In the genomic region with DNA sequence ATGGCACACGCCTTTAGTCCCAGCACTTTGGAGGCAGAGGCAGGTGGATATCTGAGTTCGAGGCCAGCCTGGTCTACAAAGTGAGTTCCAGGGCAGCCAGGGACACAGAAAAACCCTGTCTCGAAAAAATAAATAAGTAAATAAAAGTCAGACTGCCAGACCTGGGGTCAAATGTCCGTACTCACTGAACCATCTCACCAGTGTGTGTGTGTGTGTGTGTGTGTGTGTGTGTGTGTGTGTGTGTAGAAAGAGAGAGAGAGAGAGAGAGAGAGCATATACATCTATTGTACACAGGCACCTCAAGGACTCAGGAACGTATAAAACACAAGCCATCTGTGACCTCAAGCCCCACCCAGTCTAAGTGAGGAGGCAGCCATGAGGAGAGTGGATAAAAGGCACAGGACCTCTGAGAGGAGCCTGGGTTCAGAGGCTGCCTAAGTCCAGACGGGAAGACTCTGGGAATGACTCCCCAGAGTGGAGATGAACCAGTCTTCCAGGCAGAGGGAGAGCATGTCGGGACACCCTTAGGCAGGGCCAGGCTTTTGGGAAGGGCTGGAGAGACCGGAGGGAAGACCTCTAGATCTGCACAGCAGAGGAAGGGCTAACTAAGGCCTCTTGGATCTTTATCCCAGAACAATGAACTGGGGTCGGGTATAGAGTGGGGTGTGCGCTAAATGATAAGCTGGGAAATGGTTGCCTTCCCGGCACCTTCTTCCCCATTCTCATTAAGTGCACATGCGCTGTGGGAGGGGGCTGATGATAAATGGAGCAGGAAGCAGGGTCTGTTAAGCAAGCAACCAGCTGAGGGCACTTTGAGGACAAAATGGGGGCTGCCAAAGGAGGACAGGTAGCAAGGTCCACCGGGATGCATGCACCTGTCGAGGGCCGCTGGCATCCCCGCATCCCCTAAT, we compare ENCODE assay signal across 8 mouse cellular contexts. TPM values are rescaled to one million over a fixed set of nuclear protein-coding genes. Genes with fewer than 3 reads are reported as not detected.
DNase-seq lines count a peak whose midpoint lies in the region; ATAC-seq lines count a peak whose summit lies in the region.

No protein-coding gene starts in this region.

- no peaks in the 10 kb centered on the region for H3K27me3 ChIP-seq in heart, embryonic 13.5 days (replicated peaks)
- H3K27me3 ChIP-seq in forebrain, embryonic 12.5 days, result no peaks in the 10 kb centered on the region
- no peaks in the 10 kb centered on the region for H3K27me3 ChIP-seq in kidney, embryonic 15.5 days
- H3K27me3 ChIP-seq in midbrain, embryonic 14.5 days (ENCODE audit: control insufficient read depth, insufficient read depth, low read length), result no peaks in the 10 kb centered on the region

- DNase-seq in heart, postnatal 4 days, result no peak
- peak; percentile 76 for DNase-seq in midbrain, embryonic 14.5 days
- no peak for DNase-seq in frontal cortex, adult 2 months (ENCODE audit: extremely low spot score in 1 of 2, low spot score in 1 of 2)
- DNase-seq in spleen, adult 12 weeks (ENCODE audit: low spot score), result no peak
- no peak for DNase-seq in ovary, adult 18-20 months (ENCODE audit: low spot score)

- H3K9me3 ChIP-seq in heart, embryonic 13.5 days, result no peaks in the 10 kb centered on the region
- no peaks in the 10 kb centered on the region for H3K9me3 ChIP-seq in forebrain, embryonic 12.5 days
- no peaks in the 10 kb centered on the region for H3K9me3 ChIP-seq in kidney, embryonic 15.5 days (replicated peaks)
- no peaks in the 10 kb centered on the region; the same call in 1 of the 2 replicates for H3K9me3 ChIP-seq in midbrain, embryonic 14.5 days (ENCODE audit: control insufficient read depth, low read length)

- 0 out of 2 replicates have a peak, but pooled peaks have one; percentile 16 for ATAC-seq in heart, embryonic 13.5 days (ENCODE audit: extremely low read depth, insufficient number of reproducible peaks, low FRiP score, low TSS enrichment)
- peak; percentile 47 for ATAC-seq in forebrain, embryonic 12.5 days (ENCODE audit: low FRiP score)
- ATAC-seq in kidney, embryonic 15.5 days (replicated peaks; ENCODE audit: low FRiP score), result peak; percentile 40
- ATAC-seq in midbrain, embryonic 14.5 days (ENCODE audit: low FRiP score, low TSS enrichment), result peak; percentile 32

- H3K4me3 ChIP-seq in heart, embryonic 13.5 days, result peak overlapping the region; percentile 41
- H3K4me3 ChIP-seq in forebrain, embryonic 12.5 days (replicated peaks), result peak overlapping the region; percentile 23
- peak overlapping the region; percentile 37 for H3K4me3 ChIP-seq in kidney, embryonic 15.5 days (replicated peaks)
- H3K4me3 ChIP-seq in midbrain, embryonic 14.5 days (replicated peaks; ENCODE audit: low read depth, low read length), result peak overlapping the region; percentile 24

- peak overlapping the region; percentile 43 for H3K27ac ChIP-seq in heart, embryonic 13.5 days (replicated peaks)
- peak overlapping the region; percentile 65 for H3K27ac ChIP-seq in forebrain, embryonic 12.5 days
- peak overlapping the region; percentile 90 for H3K27ac ChIP-seq in kidney, embryonic 15.5 days
- peak overlapping the region; percentile 92 for H3K27ac ChIP-seq in midbrain, embryonic 14.5 days (replicated peaks; ENCODE audit: low read depth, low read length)

- peak overlapping the region; percentile 61 for H3K4me2 ChIP-seq in heart, embryonic 13.5 days
- peak overlapping the region; percentile 47 for H3K4me2 ChIP-seq in forebrain, embryonic 12.5 days
- H3K4me2 ChIP-seq in kidney, embryonic 15.5 days, result peak overlapping the region; percentile 61
- peak overlapping the region; percentile 54 for H3K4me2 ChIP-seq in midbrain, embryonic 14.5 days (ENCODE audit: low read length)

- peak overlapping the region; percentile 29 for H3K9ac ChIP-seq in heart, embryonic 13.5 days
- H3K9ac ChIP-seq in forebrain, embryonic 12.5 days, result peak overlapping the region; percentile 46; the same call in 1 of the 2 replicates
- peak overlapping the region; percentile 26; the same call in 1 of the 2 replicates for H3K9ac ChIP-seq in kidney, embryonic 15.5 days
- H3K9ac ChIP-seq in midbrain, embryonic 14.5 days (replicated peaks; ENCODE audit: low read length), result peak overlapping the region; percentile 48

- 35% methylated on average over 16 of the region's 16 CpGs for WGBS in heart, embryonic 13.5 days
- WGBS in forebrain, embryonic 12.5 days, result 28% methylated on average over 16 of the region's 16 CpGs
- 26% methylated on average over 16 of the region's 16 CpGs for WGBS in kidney, embryonic 15.5 days
- 26% methylated on average over 16 of the region's 16 CpGs for WGBS in midbrain, embryonic 14.5 days

- no peaks in the 10 kb centered on the region for H3K36me3 ChIP-seq in heart, embryonic 13.5 days
- H3K36me3 ChIP-seq in forebrain, embryonic 12.5 days (replicated peaks), result no peaks in the 10 kb centered on the region
- no peaks in the 10 kb centered on the region for H3K36me3 ChIP-seq in kidney, embryonic 15.5 days
- no peaks in the 10 kb centered on the region for H3K36me3 ChIP-seq in midbrain, embryonic 14.5 days (ENCODE audit: control insufficient read depth, insufficient read depth, low read length)

- peaks cover 16% of the 10 kb centered on the region for H3K4me1 ChIP-seq in heart, embryonic 13.5 days
- peaks cover 18% of the 10 kb centered on the region for H3K4me1 ChIP-seq in forebrain, embryonic 12.5 days
- peaks cover 21% of the 10 kb centered on the region for H3K4me1 ChIP-seq in kidney, embryonic 15.5 days
- H3K4me1 ChIP-seq in midbrain, embryonic 14.5 days (ENCODE audit: control insufficient read depth, insufficient read depth, low read length), result peaks cover 15% of the 10 kb centered on the region

RNA-seq across cellular contexts. Expression of gene Plcg2, which starts 28.4 kb away (rescaled TPM):
- polyA plus RNA-seq in heart, embryonic 13.5 days (2015; fragmentation: Nextera tagmentation; extraction: Ambion mirVana), result 6.0 and 7.2 TPM in 2 replicates
- 10 to 100 TPM; 13.9 to 16.3 TPM for total RNA-seq in heart, postnatal 4 days (2021)
- polyA plus RNA-seq in forebrain, embryonic 12.5 days (2016; fragmentation: Nextera tagmentation; extraction: Ambion mirVana), result 1.1 and 1.6 TPM in 2 replicates
- 5.1 and 6.0 TPM in 2 replicates for polyA plus RNA-seq in kidney, embryonic 15.5 days (2015; fragmentation: Nextera tagmentation; extraction: Ambion mirVana)
- polyA plus RNA-seq in midbrain, embryonic 14.5 days (2014; fragmentation: Nextera tagmentation; extraction: Ambion mirVana), result 0.62 and 1.2 TPM in 2 replicates
- polyA plus RNA-seq in frontal cortex, adult 2 months (2012; rRNA removed), result 2.4 and 3.0 TPM in 2 replicates
